In genomic region chr2:60082984-60083636, GRCm38 (mm10) we compare ENCODE assay signal across 9 mouse cellular contexts.
DNase-seq lines count a peak whose midpoint lies in the region; ATAC-seq lines count a peak whose summit lies in the region.
"Had no signal": no experiment of that assay in that cellular context is flagged by ENCODE, and none has a peak within 500 bp of the region (broad histone marks: within the 10 kb centered on the region; RNA-seq: fewer than 3 reads in every experiment).

No protein-coding gene starts in this region.

- no peaks in the 10 kb centered on the region for H3K9me3 ChIP-seq in forebrain, embryonic 15.5 days
- H3K9me3 ChIP-seq: embryonic facial prominence, embryonic 13.5 days; lung, embryonic 15.5 days had no signal

- no peaks in the 10 kb centered on the region for H3K27me3 ChIP-seq in forebrain, embryonic 15.5 days
- H3K27me3 ChIP-seq: embryonic facial prominence, embryonic 13.5 days; lung, embryonic 15.5 days had no signal

- 35% methylated on average over 7 of the region's 7 CpGs for WGBS in forebrain, embryonic 15.5 days

- H3K9ac ChIP-seq in forebrain, embryonic 15.5 days (replicated peaks): no peak overlapping the region
- H3K9ac ChIP-seq: embryonic facial prominence, embryonic 13.5 days; lung, embryonic 15.5 days had no signal

- ATAC-seq in forebrain, embryonic 15.5 days (replicated peaks): peak; percentile 85
- ATAC-seq in megakaryocyte-erythroid progenitor cell, adult 5-6 weeks (replicated peaks; ENCODE audit: low FRiP score, low TSS enrichment, poor library complexity, severe bottlenecking): no peak

- peak overlapping the region; percentile 51 for H3K27ac ChIP-seq in forebrain, embryonic 15.5 days (replicated peaks)
- H3K27ac ChIP-seq: embryonic facial prominence, embryonic 13.5 days; lung, embryonic 15.5 days had no signal

- peak; percentile 16 for DNase-seq in left cerebral cortex, adult 11 months (ENCODE audit: low spot score)
- no peak for DNase-seq in left cerebral cortex, adult 18-20 months (ENCODE audit: low spot score in 2 of 2)
- peak; percentile 37 for DNase-seq in R1 (ENCODE audit: low read depth, low spot score)
- DNase-seq in layer of hippocampus, postnatal 14 days (ENCODE audit: low spot score in 2 of 2): peak; percentile 48 to 80
- DNase-seq in thymus, postnatal 14 days: no peak

- no peaks in the 10 kb centered on the region for H3K36me3 ChIP-seq in forebrain, embryonic 15.5 days
- H3K36me3 ChIP-seq: embryonic facial prominence, embryonic 13.5 days; lung, embryonic 15.5 days had no signal

- peaks cover 22% of the 10 kb centered on the region for H3K4me1 ChIP-seq in forebrain, embryonic 15.5 days

- H3K4me2 ChIP-seq in forebrain, embryonic 15.5 days (replicated peaks): 0 out of 2 replicates have a peak overlapping the region, but pooled peaks have one; percentile 7
- H3K4me2 ChIP-seq: embryonic facial prominence, embryonic 13.5 days; lung, embryonic 15.5 days had no signal

- no peak overlapping the region for H3K4me3 ChIP-seq in forebrain, embryonic 15.5 days
- H3K4me3 ChIP-seq: embryonic facial prominence, embryonic 13.5 days; lung, embryonic 15.5 days had no signal

Comparison
In these comparisons a context has a peak if more than half of its experiments do, and no peak if none do; other contexts are left out.
1. DNase-seq: peak in left cerebral cortex, adult 11 months (single experiment), R1 (single experiment) and layer of hippocampus, postnatal 14 days (2 of 2); none in left cerebral cortex, adult 18-20 months (0 of 2) and thymus, postnatal 14 days (single experiment).